Mouse (Mus musculus) kidney, postnatal 0 days (tissue): ENCODE results near the gene Psg16. TPM values are rescaled to one million over a fixed set of nuclear protein-coding genes. Genes with fewer than 3 reads are reported as not detected.
"Not testable (repeated sequence)": the region's sequence is repeated elsewhere in the genome, so short reads cannot be mapped to it uniquely, and the experiment has no call there.

ENCODE experiments used
- ATAC-seq: fragments of 200-750 bp; cut with Nextera tagmentation; replicated peaks from 2 replicates; pipeline ENCODE4 v1.8.0; 2017; ENCODE audit warnings: low read depth, moderate number of reproducible peaks, moderate TSS enrichment, moderate library complexity; ENCODE audit not compliant: low FRiP score
- DNase-seq: peaks from one replicate; pipeline ENCODE4 v3.0.0-alpha.2; 2016; ENCODE audit warnings: low spot score
- H3K27ac ChIP-seq: fragments of 300-500 bp; sonication (generic); 2 replicates; pipeline ENCODE4 v1.5.1; 2014; ENCODE audit warnings: mild to moderate bottlenecking
- H3K27me3 ChIP-seq: fragments of 300-500 bp; sonication (generic); 2 replicates; pipeline ENCODE4 v1.6.1; 2014; ENCODE audit warnings: low read length, mixed read lengths; ENCODE audit not compliant: insufficient read depth
- H3K36me3 ChIP-seq: fragments of 300-500 bp; sonication (generic); 2 replicates; pipeline ENCODE4 v1.6.1; 2014; ENCODE audit warnings: low read length, mixed read lengths; ENCODE audit not compliant: insufficient read depth
- H3K4me1 ChIP-seq: fragments of 300-500 bp; sonication (generic); replicated peaks from 2 replicates; pipeline ENCODE4 v1.6.1; 2014; ENCODE audit warnings: antibody characterized with exemption, low read length, mixed read lengths; ENCODE audit not compliant: insufficient read depth
- H3K4me2 ChIP-seq: fragments of 300-500 bp; sonication (generic); 2 replicates; pipeline ENCODE4 v1.6.1; 2014; ENCODE audit warnings: mild to moderate bottlenecking, low read length, moderate library complexity, mixed read lengths
- H3K4me3 ChIP-seq: fragments of 300-500 bp; sonication (generic); replicated peaks from 2 replicates; pipeline ENCODE4 v1.5.1; 2014; ENCODE audit warnings: low read depth, low read length
- H3K9ac ChIP-seq: fragments of 300-500 bp; sonication (generic); 2 replicates; pipeline ENCODE4 v1.6.1; 2014; ENCODE audit warnings: low read depth, low read length
- H3K9me3 ChIP-seq: fragments of 300-500 bp; sonication (generic); replicated peaks from 2 replicates; pipeline ENCODE4 v1.6.1; 2016; ENCODE audit warnings: low read length, inconsistent platforms, mixed read lengths
- CTCF ChIP-seq: IDR thresholded peaks from 2 replicates; pipeline ENCODE4 v1.5.1; 2016; ENCODE audit warnings: antibody characterized with exemption, low read depth, mild to moderate bottlenecking, moderate library complexity
- WGBS: fragments of 180-500 bp; shearing (Covaris S2); extraction: QIAGEN DNeasy Blood & Tissue Kit; methylation state at CpG from one replicate; pipeline ENCODE4 v1.1.7; 2014; 5-methylcytosine and 5-hydroxymethylcytosine counted together
- polyA plus RNA-seq: library from polyadenylated mRNA; unstranded; fragments of >200 nt; fragmentation: Nextera tagmentation; extraction: Ambion mirVana; gene quantifications from 2 replicates; pipeline ENCODE4 v1.2.1, GENCODE M21; 2015

The Psg16 gene
- polyA plus RNA-seq, 1 experiment from 2014 or later, result 0.07 TPM

DNA sequence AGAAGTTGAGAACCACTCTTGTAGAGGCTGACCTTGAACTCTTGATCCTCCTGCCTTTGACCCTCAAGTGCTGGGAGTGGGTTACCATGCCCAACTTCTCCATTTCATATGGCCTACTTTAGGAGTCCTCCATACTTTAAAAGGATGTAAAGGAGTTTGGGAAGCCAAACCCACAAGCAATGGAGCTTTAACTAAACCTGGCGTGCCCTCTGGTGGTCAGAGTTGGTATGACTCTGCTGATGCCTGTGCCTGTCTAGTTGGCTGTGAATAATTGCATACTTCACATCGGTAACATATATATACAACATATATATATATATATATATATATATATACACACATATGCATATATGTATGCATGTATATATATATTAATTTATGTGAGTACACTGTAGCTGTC lies 7.4 kb upstream of the Psg16 start:
- H3K27ac ChIP-seq, result no peak overlapping the region
- ATAC-seq (no peak), DNase-seq (peak; percentile 83)
- no peaks in the 10 kb centered on the region for H3K36me3 ChIP-seq
- peaks cover 7% of the 10 kb centered on the region for H3K4me1 ChIP-seq
- no peaks in the 10 kb centered on the region for H3K27me3 ChIP-seq
- no peaks in the 10 kb centered on the region for H3K9me3 ChIP-seq
- no peak overlapping the region for H3K9ac ChIP-seq
- WGBS, result 0% methylated on average over 2 of the region's 2 CpGs
- peak; percentile 86 for TF ChIP-seq CTCF
- no peak overlapping the region for H3K4me3 ChIP-seq
- H3K4me2 ChIP-seq, result no peak overlapping the region

GRCm38 (mm10) chr7:17067000-17067399 lies 6.8 kb upstream of the Psg16 start:
- no peak for DNase-seq
- H3K4me2 ChIP-seq, result no peak overlapping the region
- no peaks in the 10 kb centered on the region for H3K27me3 ChIP-seq
- H3K27ac ChIP-seq, result no peak overlapping the region
- H3K4me3 ChIP-seq, result no peak overlapping the region
- no peak overlapping the region for H3K9ac ChIP-seq
- ATAC-seq, result no peak
- H3K9me3 ChIP-seq, result no peaks in the 10 kb centered on the region
- H3K4me1 ChIP-seq, result peaks cover 7% of the 10 kb centered on the region
- H3K36me3 ChIP-seq, result no peaks in the 10 kb centered on the region
- TF ChIP-seq CTCF, result no peak

GRCm38 (mm10) chr7:17067651-17068050 lies 6.2 kb upstream of the Psg16 start:
- H3K27me3 ChIP-seq, H3K9ac ChIP-seq, H3K4me3 ChIP-seq, H3K27ac ChIP-seq, H3K9me3 ChIP-seq, DNase-seq, H3K36me3 ChIP-seq, H3K4me1 ChIP-seq, H3K4me2 ChIP-seq, ATAC-seq: not testable (repeated sequence)
- WGBS, result 61% methylated on average over 5 of the region's 5 CpGs

GRCm38 (mm10) chr7:17073513-17073903 lies 332 bp upstream of the Psg16 start:
- 66% methylated on average over 5 of the region's 5 CpGs for WGBS
- no peak for ATAC-seq
- Histone ChIP-seq H3K36me3 (no peaks in the 10 kb centered on the region), H3K4me3 (no peak overlapping the region), H3K4me1 (no peaks in the 10 kb centered on the region), H3K4me2 (no peak overlapping the region), H3K27ac (no peak overlapping the region), H3K9me3 (no peaks in the 10 kb centered on the region), H3K27me3 (no peaks in the 10 kb centered on the region), H3K9ac (no peak overlapping the region)
- no peak for TF ChIP-seq CTCF
- DNase-seq, result no peak

- 97% methylated on average over 1 of the region's 1 CpGs for WGBS
- Histone ChIP-seq H3K4me3 (no peak overlapping the region), H3K4me2 (no peak overlapping the region), H3K9me3 (no peaks in the 10 kb centered on the region), H3K9ac (no peak overlapping the region), H3K27me3 (no peaks in the 10 kb centered on the region), H3K27ac (no peak overlapping the region), H3K36me3 (no peaks in the 10 kb centered on the region), H3K4me1 (no peaks in the 10 kb centered on the region)
- TF ChIP-seq CTCF, result no peak
- DNase-seq (no peak), ATAC-seq (no peak)
Measured at GRCm38 (mm10) chr7:17076542-17076941, 2.7 kb downstream of the Psg16 start.

DNA sequence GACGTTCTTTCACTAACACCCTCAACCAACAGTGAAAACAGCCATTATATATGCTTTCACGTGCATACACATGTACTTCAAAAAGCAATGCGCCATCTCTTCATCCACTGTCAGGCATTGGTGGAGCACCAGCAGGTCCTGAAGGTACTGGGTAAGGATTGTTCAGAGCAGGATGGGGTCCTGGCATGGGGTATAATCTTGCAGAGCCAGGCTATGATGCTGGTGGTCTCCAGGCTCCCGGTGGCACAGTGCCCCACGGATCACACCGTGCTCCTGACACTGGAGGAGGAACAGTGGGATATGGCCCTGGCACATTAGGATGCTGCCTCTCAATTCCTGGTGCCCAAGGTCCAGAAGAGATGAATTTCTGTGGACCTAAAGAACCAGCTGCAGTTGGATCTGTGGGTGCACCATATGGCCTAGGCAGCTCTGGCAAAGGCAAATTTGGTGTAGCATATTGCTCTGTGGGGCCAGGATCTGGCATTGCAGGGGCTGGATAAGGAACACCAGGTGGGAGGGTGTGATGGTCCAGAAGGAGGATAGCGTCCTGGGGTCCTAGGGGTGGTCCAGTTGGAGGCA lies 4.3 kb downstream of the Psg16 start:
- H3K4me3 ChIP-seq, result no peak overlapping the region
- no peak overlapping the region for H3K27ac ChIP-seq
- H3K4me2 ChIP-seq, result no peak overlapping the region
- H3K27me3 ChIP-seq, result no peaks in the 10 kb centered on the region
- no peaks in the 10 kb centered on the region for H3K9me3 ChIP-seq
- TF ChIP-seq CTCF, result no peak
- no peaks in the 10 kb centered on the region for H3K4me1 ChIP-seq
- H3K9ac ChIP-seq, result no peak overlapping the region
- 77% methylated on average over 7 of the region's 7 CpGs for WGBS
- DNase-seq, result no peak
- no peak for ATAC-seq
- H3K36me3 ChIP-seq, result no peaks in the 10 kb centered on the region

- no peaks in the 10 kb centered on the region for H3K36me3 ChIP-seq
Measured at GRCm38 (mm10) chr7:17082766-17083165, 8.9 kb downstream of the Psg16 start.

More at GRCm38 (mm10) chr7:17082766-17083165, 8.9 kb downstream of the Psg16 start:
- TF ChIP-seq CTCF, result no peak
- H3K27ac ChIP-seq, result no peak overlapping the region
- DNase-seq (no peak), ATAC-seq (no peak)
- H3K4me2 ChIP-seq, result no peak overlapping the region
- H3K27me3 ChIP-seq, result no peaks in the 10 kb centered on the region
- WGBS, result 78% methylated on average over 4 of the region's 4 CpGs
- no peaks in the 10 kb centered on the region for H3K4me1 ChIP-seq
- no peak overlapping the region for H3K4me3 ChIP-seq
- no peaks in the 10 kb centered on the region for H3K9me3 ChIP-seq
- no peak overlapping the region for H3K9ac ChIP-seq
